Mouse (Mus musculus) bone marrow macrophage, adult 2 months (primary cell): ENCODE measurements at regions not wholly inside any gene's neighbourhood (a gene's known extent, or its start where the extent isn't known, plus 50 kb on each side); places are given as distances from the start of the nearest gene placed in this dataset.

ENCODE experiments used
- CTCF ChIP-seq: IDR thresholded peaks from 2 replicates; pipeline ENCODE4 v1.5.1; 2012; ENCODE audit warnings: low read depth, mild to moderate bottlenecking, low read length, moderate library complexity
- POLR2A ChIP-seq: IDR thresholded peaks from 2 replicates; pipeline ENCODE4 v1.6.1; 2012; ENCODE audit warnings: mild to moderate bottlenecking, low read depth, low read length, borderline replicate concordance

DNA sequence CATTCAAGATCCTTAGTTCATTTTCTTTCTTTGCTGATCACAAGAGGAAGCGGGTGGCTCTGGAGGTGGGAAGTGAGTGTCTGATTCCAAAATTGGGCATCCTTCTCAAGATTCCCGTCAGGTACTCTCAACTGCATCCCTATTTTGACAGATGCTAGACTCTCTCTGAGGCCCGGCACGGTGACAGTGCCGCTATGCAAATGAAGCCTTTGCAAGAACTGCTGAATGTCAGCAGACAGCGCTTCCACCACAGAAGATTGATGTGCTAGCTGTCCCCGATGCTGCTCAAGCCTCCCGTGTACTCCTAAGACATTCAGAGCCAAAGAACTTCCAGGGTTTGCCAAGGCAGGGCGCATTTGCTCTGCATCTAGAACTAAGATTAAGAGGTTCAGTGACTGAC lies 50.9 kb upstream of the Cpne4 start:
- TF ChIP-seq CTCF, result no peak
- no peak for TF ChIP-seq POLR2A
